Mouse (Mus musculus): Measurements from ENCODE around the gene Wwp2. TPM values are rescaled to one million over a fixed set of nuclear protein-coding genes. Genes with fewer than 3 reads are reported as not detected.

Gene Wwp2
- total and polyA plus RNA-seq, 3 experiments: 21.8 to 31.5 TPM; not detected in 1

DNA sequence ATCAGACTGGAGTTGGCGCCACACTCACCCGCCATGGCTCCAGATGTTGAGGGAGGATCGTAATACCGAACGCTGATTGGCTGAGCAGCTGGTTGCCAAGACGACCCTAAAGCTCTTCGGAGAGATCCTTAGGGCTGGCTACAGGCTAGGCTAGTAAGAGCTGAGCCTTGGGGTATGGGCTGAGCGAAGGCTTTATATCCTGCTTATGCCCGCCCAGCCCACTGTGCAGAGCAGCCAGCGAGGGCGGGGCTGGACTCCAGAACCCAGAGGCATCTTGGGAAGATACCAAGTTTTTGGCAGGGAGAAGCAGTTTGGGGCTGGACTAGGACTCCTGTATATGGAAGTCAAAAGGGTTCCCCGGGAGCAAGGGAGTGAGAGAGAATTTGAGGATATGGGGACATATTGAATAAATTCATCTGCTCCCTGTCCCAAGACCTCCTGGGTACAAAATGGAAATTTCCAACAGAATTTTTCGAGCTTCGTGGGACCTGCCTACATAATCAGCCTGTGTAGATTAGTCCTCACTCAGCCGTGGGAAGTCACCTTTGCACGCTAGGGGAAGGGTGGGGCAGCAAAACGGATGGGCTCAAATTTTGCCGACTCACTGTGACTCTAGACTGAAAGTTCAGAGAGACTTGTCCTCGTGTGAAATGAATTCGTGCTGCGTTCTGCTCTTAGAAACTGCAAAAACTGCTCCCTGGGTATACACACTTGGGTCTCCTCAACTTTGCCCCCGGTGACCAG, 33.0 kb upstream of the Wwp2 start, which contains the start of gene Nqo1:
Nqo1 (minus strand) TSS at position 169 of the 744 bp plus-strand sequence.
- H3K4me1 ChIP-seq (ENCODE audit: control insufficient read depth in 1 of 2, insufficient read depth in 2 of 2, low read length in 2 of 2): peaks cover 14 to 25% of the 10 kb centered on the region in 2 experiments
- H3K79me2 ChIP-seq (ENCODE audit: control insufficient read depth, insufficient read depth, low read length, poor library complexity): no peaks in the 10 kb centered on the region; the same call in 1 of the 2 replicates
- peak; percentile 98 for DNase-seq (ENCODE audit: low read depth, low spot score)
- peak within 1 kb of the TSS; percentile 66 for H3K9ac ChIP-seq (ENCODE audit: control insufficient read depth, low read depth, low read length, poor library complexity, severe bottlenecking)
- peak within 1 kb of the TSS; percentile 85 for H3K27ac ChIP-seq (ENCODE audit: control insufficient read depth, low read depth, low read length)
- H3K4me3 ChIP-seq (ENCODE audit: control insufficient read depth in 1 of 2, insufficient read depth in 1 of 2, low read depth in 2 of 2, low read length in 2 of 2): peak within 1 kb of the TSS; percentile 39 to 55
- H3K9me3 ChIP-seq (replicated peaks; ENCODE audit: insufficient read depth, low read length): no peaks in the 10 kb centered on the region
- no peaks in the 10 kb centered on the region for H3K27me3 ChIP-seq (ENCODE audit: control insufficient read depth in 1 of 2, insufficient read depth in 2 of 2, low read length in 2 of 2)
- peaks cover 0 to 23% of the 10 kb centered on the region in 2 experiments; a peak in 2 of 4 replicates for H3K36me3 ChIP-seq (ENCODE audit: control insufficient read depth in 1 of 2, insufficient read depth in 2 of 2, low read length in 2 of 2)
- TF ChIP-seq ETS1 (IDR thresholded peaks at IDR 0.05; ENCODE audit: low read depth, low read length) (peak; percentile 81), MEF2A (IDR thresholded peaks at IDR 0.05; ENCODE audit: extremely low read depth, insufficient replicate concordance, low read depth, low read length, poor library complexity, severe bottlenecking) (no peak), MAX (IDR thresholded peaks at IDR 0.05; ENCODE audit: low read length) (peak; percentile 78; the same call in 1 of the 2 replicates), USF1 (IDR thresholded peaks at IDR 0.05; ENCODE audit: low read depth, low read length) (no peak), CHD1 (IDR thresholded peaks at IDR 0.05; ENCODE audit: low read depth, low read length) (peak; percentile 98), E2F4 (IDR thresholded peaks at IDR 0.05; ENCODE audit: borderline replicate concordance, low read depth, low read length) (no peak), MAFK (IDR thresholded peaks at IDR 0.05; ENCODE audit: borderline replicate concordance, low read depth, low read length) (peak; percentile 75; the same call in 1 of the 2 replicates), MAZ (IDR thresholded peaks at IDR 0.05; ENCODE audit: low read depth, low read length) (peak; percentile 66), POLR2AphosphoS5 (IDR thresholded peaks at IDR 0.05; ENCODE audit: borderline replicate concordance, low read depth, low read length) (no peak), ZNF384 (IDR thresholded peaks at IDR 0.05; ENCODE audit: low read depth, low read length) (no peak), ZKSCAN1 (IDR thresholded peaks at IDR 0.05; ENCODE audit: low read depth, low read length) (no peak), GABPA (IDR thresholded peaks at IDR 0.05; ENCODE audit: low read depth, low read length) (peak; percentile 99), UBTF (IDR thresholded peaks at IDR 0.05; ENCODE audit: borderline replicate concordance, insufficient read depth, low read depth, low read length) (no peak), HCFC1 (IDR thresholded peaks at IDR 0.05; ENCODE audit: low read depth, low read length) (peak; percentile 46; the same call in 1 of the 2 replicates), KAT2A (conservative IDR thresholded peaks at IDR 0.05; ENCODE audit: low read depth, low read length) (no peak), POLR2AphosphoS2 (IDR thresholded peaks at IDR 0.05; ENCODE audit: low read length) (peak; percentile 69; the same call in 1 of the 2 replicates), ZMIZ1 (IDR thresholded peaks at IDR 0.05; ENCODE audit: low read depth, low read length) (peak; percentile 66; the same call in 1 of the 2 replicates), MYB (IDR thresholded peaks at IDR 0.05; ENCODE audit: low read depth, low read length) (no peak), USF2 (IDR thresholded peaks at IDR 0.05; ENCODE audit: borderline replicate concordance in 1 of 2, insufficient read depth in 1 of 2, low read depth in 1 of 2, low read length in 2 of 2) (no peak), TAL1 (IDR thresholded peaks at IDR 0.05; ENCODE audit: low read length) (no peak), CHD2 (IDR thresholded peaks at IDR 0.05; ENCODE audit: low read length) (no peak), ELF1 (IDR thresholded peaks at IDR 0.05; ENCODE audit: low read depth, low read length) (peak; percentile 70), NELFE (IDR thresholded peaks at IDR 0.05; ENCODE audit: low read depth, low read length) (peak; percentile 75), EP300 (IDR thresholded peaks at IDR 0.05; ENCODE audit: low read depth in 1 of 2, low read length in 2 of 2) (peak; percentile 20 to 65; a peak in 2 of 4 replicates), SMC3 (IDR thresholded peaks at IDR 0.05; ENCODE audit: low read depth, low read length) (no peak), GATA1 (IDR thresholded peaks at IDR 0.05; ENCODE audit: low read depth, low read length) (peak; percentile 48; the same call in 1 of the 2 replicates), ZC3H11A (IDR thresholded peaks at IDR 0.05; ENCODE audit: low read depth, low read length) (no peak), RCOR1 (IDR thresholded peaks at IDR 0.05; ENCODE audit: low read depth, low read length) (no peak), RAD21 (IDR thresholded peaks at IDR 0.05; ENCODE audit: low read depth, low read length) (no peak), CTCF (IDR thresholded peaks at IDR 0.05 in 2 of 3, conservative IDR thresholded peaks at IDR 0.05 in 1 of 3; ENCODE audit: control insufficient read depth in 1 of 3, insufficient read depth in 1 of 3, low read depth in 2 of 3, low read length in 3 of 3, poor library complexity in 1 of 3, severe bottlenecking in 1 of 3) (no peak), JUND (IDR thresholded peaks at IDR 0.05; ENCODE audit: low read depth, low read length) (no peak), TBP (IDR thresholded peaks at IDR 0.05; ENCODE audit: low read depth, low read length) (peak; percentile 88), NRF1 (IDR thresholded peaks at IDR 0.05; ENCODE audit: insufficient read depth, low read depth, low read length, poor library complexity, severe bottlenecking) (no peak), MXI1 (IDR thresholded peaks at IDR 0.05; ENCODE audit: low read depth, low read length) (peak; percentile 79), POLR2A (IDR thresholded peaks at IDR 0.05; ENCODE audit: control insufficient read depth in 1 of 2, insufficient read depth in 1 of 2, low read depth in 1 of 2, low read length in 2 of 2, poor library complexity in 1 of 2) (peak; percentile 28 to 81; a peak in 3 of 4 replicates)

Measured in MEL (cell line).